Mouse (Mus musculus): ENCODE results near the gene Upk3bl. TPM values are rescaled to one million over a fixed set of nuclear protein-coding genes. Genes with fewer than 3 reads are reported as not detected.
"Not testable (repeated sequence)": the region's sequence is repeated elsewhere in the genome, so short reads cannot be mapped to it uniquely, and the experiment has no call there.

Upk3bl gene
- total RNA-seq, 2 experiments from 2014 or later: not detected

DNA sequence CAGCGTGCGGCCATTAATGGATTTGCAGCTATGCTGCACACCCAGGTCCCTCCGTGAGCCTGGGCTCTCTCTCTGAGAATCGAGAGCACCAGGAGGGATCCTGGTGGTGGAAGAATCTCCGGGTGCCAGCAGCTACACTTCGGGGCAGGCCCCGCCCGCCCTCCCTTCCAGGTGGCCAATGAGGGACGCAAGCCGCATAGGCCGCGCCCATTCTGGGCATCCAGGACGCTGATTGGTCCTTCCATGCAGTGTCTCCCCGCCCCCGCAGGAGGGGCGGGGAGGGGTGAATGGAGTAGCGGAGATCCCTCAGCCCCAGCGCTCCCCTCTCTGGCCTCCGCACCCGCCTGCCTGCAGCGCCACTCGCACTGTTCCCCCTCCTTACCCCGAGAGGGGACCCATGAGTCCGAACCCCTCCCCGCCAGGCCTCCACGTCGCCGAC is 29.4 kb downstream of the Upk3bl start, which contains the start of gene Rasa4:
Gene Rasa4 (plus strand): TSS at position 248 of the 439 bp plus-strand sequence.
- intact Hi-C loops (cut with DNase I): no loop called here
- DNase-seq (ENCODE audit: low spot score): peak; percentile 90

- DNase-seq (ENCODE audit: low spot score): no peak
- intact Hi-C loops (cut with DNase I): no loop called here
Observed at GRCm38 (mm10) chr5:136084144-136084881, 30.0 kb downstream of the Upk3bl start.

GRCm38 (mm10) chr5:136084891-136085651 is 30.8 kb downstream of the Upk3bl start:
- no peak for DNase-seq (ENCODE audit: low spot score)
- intact Hi-C loops (cut with DNase I): loop anchor here (5.0 kb wide), 1 partner anchor 38 kb away; no protein-coding TSS in a partner anchor

- DNase-seq (ENCODE audit: low spot score): no peak
- intact Hi-C loops (cut with DNase I): loop anchor here (5.0 kb wide), 1 partner anchor 39 kb away; no protein-coding TSS in a partner anchor
Observed at GRCm38 (mm10) chr5:136086290-136086689, 32.0 kb downstream of the Upk3bl start.

GRCm38 (mm10) chr5:136088821-136089575 is 34.7 kb downstream of the Upk3bl start:
- no peak for DNase-seq (ENCODE audit: low spot score)

DNA sequence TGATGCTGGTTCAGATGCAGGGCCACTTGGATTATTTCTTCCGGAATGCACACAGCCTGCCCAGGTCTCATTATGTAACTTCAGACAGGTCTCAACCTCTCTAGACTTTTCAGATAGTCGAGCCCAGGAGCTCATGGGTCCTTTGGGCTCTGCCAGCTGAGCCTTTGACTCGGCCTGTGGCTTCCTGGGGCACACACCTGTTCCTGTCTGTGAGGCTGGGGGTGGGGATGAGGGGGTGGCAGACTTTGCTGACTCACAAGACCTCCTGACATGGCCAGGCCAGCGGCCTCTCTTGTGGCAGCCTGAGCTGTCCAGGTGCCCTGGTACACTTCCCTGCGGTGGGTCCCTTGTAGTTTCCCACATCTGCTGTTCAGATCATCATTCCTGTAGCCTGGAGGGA is 37.6 kb downstream of the Upk3bl start:
- DNase-seq (ENCODE audit: low spot score): no peak
- intact Hi-C loops (cut with DNase I): no loop called here

More at GRCm38 (mm10) chr5:136088821-136089575, 34.7 kb downstream of the Upk3bl start:
- intact Hi-C loops (cut with DNase I): loop anchor here (5.0 kb wide), 1 partner anchor 42 kb away; no protein-coding TSS in a partner anchor

- DNase-seq (ENCODE audit: low spot score): no peak
- intact Hi-C loops (cut with DNase I): no loop called here
Observed at GRCm38 (mm10) chr5:136094249-136095010, 40.1 kb downstream of the Upk3bl start.

DNA sequence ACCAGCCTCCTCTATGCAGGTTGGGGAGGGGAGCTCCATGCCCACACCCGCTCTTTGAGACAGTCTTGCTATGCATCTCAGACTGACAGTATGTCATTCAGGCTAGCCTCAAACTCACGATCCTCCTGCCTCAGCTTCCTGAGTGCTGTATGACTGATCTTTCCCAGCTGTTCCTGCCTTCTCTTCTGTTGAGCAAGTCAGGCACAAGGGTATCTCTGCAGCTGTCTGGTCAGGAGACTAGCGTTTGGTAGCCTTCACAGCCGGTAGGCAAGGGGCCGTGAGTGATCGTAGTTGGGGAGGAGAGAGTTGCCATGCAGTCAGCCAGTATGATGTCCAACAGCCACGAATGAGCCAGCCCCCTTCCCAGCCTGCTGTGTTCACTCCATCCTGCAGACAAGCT is 40.8 kb downstream of the Upk3bl start:
- intact Hi-C loops (cut with DNase I): no loop called here
- no peak for DNase-seq (ENCODE audit: low spot score)

DNA sequence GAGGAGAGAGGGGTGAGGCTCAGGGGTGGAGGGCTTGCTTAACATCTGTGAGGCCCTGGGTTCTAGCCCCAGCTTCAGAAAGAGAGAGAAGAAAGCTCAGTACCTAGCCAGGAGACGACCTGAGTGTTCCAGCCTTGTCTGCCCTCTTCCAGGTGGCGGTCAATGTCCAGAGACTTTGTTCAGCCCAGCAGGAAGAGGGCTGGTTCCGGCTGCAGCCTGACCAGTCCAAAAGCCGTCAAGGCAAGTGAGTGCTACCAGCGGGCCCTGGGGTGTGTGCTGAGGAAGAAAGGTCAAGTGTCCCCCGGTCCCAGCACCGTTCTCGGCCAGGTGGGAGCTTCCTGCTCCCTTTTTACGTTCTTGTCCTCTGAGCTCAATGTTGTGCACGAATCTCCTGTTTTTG is 44.2 kb downstream of the Upk3bl start:
- intact Hi-C loops (cut with DNase I): no loop called here
- DNase-seq (ENCODE audit: low spot score): no peak

DNA sequence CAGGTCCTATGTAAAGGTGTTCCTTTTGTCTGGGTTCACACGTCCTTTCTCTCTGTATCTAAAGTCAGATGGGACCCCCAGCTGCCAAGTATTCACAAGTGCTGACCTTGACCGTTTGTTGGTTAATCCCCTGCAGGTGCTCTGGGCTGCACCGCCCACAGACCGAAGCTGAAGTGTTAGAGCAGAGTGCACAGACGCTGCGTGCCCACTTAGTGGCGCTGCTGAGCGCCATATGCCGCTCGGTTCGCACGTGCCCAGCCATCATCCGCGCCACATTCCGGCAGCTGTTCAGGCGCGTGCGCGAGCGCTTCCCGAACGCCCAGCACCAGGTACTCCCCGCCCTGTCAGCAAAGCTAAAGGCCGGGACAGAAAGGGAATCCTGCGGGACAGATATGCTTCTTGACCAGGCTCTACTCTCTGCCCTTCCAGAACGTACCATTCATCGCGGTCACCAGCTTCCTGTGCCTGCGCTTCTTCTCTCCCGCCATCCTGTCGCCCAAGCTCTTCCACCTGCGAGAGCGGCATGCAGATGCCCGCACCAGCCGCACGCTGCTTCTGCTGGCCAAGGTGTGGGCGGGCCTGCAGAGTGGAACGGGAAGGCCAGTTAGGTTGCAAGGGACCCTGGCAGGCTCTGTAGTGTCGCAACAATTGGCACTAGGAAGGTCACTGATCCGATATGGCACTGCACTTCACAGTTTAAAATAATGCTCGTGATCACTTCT is 48.0 kb downstream of the Upk3bl start:
- DNase-seq (ENCODE audit: low spot score): peak; percentile 11
- intact Hi-C loops (cut with DNase I): loop anchor here (5.0 kb wide), 1 partner anchor 85 kb away; no protein-coding TSS in a partner anchor

- DNase-seq (ENCODE audit: low spot score): no peak
- intact Hi-C loops (cut with DNase I): loop anchor here (5.0 kb wide), 1 partner anchor 83 kb away; no protein-coding TSS in a partner anchor
Observed at GRCm38 (mm10) chr5:136104511-136104910, 50.2 kb downstream of the Upk3bl start.

DNA sequence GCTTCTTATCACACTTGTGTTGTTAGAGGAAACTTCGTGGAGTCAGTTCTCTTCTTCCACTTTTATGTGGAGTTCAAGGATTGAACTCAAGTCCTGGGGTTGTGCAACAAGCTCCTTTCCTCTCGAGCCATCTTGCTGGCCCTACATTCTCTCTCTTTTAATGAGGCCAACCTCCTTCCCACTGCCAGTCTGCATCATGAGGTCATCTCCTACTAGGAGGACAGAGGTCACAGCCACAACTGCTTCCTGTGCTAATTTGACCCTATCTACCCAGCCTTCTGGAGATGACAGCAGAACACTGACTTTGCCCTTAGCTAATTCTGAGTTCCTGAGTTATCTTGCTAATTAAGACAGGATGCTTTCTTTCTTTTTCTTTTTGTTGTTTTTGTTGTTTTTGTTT is 54.2 kb downstream of the Upk3bl start:
- no peak for DNase-seq (ENCODE audit: low spot score)
- intact Hi-C loops (cut with DNase I): no loop called here

DNA sequence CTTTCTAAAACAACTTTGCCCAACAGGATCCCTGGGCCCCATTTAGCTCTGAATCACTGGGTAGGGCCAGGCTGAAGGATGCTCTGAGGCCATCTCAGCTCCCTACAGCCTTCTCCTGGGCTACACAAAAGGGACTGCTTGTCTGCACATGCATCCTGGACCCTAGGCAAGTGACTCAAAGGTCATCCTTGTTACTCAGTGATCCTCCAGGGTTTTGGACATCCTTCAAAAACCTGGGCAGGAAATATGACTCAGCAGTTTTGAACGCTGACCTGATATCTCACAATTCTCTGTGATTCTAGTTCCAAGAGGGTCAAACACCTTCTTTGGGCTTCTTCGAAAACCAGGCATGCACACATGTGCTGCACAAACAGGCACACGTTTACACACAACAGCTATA is 54.8 kb downstream of the Upk3bl start:
- intact Hi-C loops (cut with DNase I): no loop called here
- DNase-seq (ENCODE audit: low spot score): no peak

DNA sequence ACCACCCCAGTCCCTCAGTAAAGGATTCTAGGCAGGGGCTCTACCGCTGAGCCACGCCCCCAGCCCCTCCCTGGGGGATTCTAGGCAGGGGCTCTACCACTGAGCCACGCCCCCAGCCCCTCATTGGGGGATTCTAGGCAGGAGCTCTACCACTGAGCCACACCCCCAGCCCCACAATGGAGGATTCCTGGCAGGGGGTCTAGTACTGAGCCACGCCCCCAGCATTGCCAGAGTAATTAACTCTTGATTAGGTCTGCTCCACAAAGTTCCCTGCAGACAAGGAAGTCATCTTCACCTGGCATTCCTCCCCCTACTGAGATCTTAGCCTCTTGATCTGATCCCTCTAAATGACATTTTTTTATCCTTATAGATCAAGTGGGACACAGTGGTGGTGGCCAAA is 59.3 kb downstream of the Upk3bl start:
- DNase-seq (ENCODE audit: low spot score); intact Hi-C loops (cut with DNase I): not testable (repeated sequence)

Small RNA genes lying within 50 kb of the gene (microRNA-seq; reads per million reads assigned to microRNA genes)
- gene Mir7035: 1.1 reads per million

Other genes with a start within 250 kb of the Upk3bl start
- gene Srrm3, start 247.6 kb upstream of the Upk3bl start, total RNA-seq (2021): not detected
- 100 to 1,000 TPM; 385 to 513 TPM for gene Hspb1, start 166.6 kb upstream of the Upk3bl start, total RNA-seq (2021)
- 100 to 1,000 TPM; 285 to 296 TPM for gene Ywhag, start 119.9 kb upstream of the Upk3bl start, total RNA-seq (2021)
- gene Ssc4d, start 80.0 kb upstream of the Upk3bl start, total RNA-seq (2021): under 1 TPM; 0.28 to 0.68 TPM
- gene Zp3, start 74.4 kb upstream of the Upk3bl start, total RNA-seq (2021): not detected
- gene Dtx2, start 59.7 kb upstream of the Upk3bl start, total RNA-seq (2021): 1 to 10 TPM; 7.9 to 8.4 TPM
- 10 to 100 TPM; 20.0 to 28.8 TPM for gene Upk3b, start 16.0 kb upstream of the Upk3bl start, total RNA-seq (2021)
- gene Rasa4, start 29.4 kb downstream of the Upk3bl start, total RNA-seq (2021): 1 to 10 TPM; 6.5 to 7.2 TPM
- 10 to 100 TPM; 64.4 to 71.9 TPM for gene Polr2j, start 62.1 kb downstream of the Upk3bl start, total RNA-seq (2021)
- 1 to 10 TPM; 5.0 to 6.3 TPM for gene Lrwd1, start 81.6 kb downstream of the Upk3bl start, total RNA-seq (2021)
- 1 to 10 TPM; 5.3 to 6.0 TPM for gene Alkbh4, start 81.7 kb downstream of the Upk3bl start, total RNA-seq (2021)
- gene Orai2, start 116.2 kb downstream of the Upk3bl start, total RNA-seq (2021): 1 to 10 TPM in 1 of 2 experiments, under 1 TPM in 1; 0.87 to 1.2 TPM
- gene Prkrip1, start 144.5 kb downstream of the Upk3bl start, total RNA-seq (2021): 10 to 100 TPM; 17.3 to 20.9 TPM
- under 1 TPM; 0.62 to 0.75 TPM for gene Sh2b2, start 192.1 kb downstream of the Upk3bl start, total RNA-seq (2021)